Comparison of ENCODE assay signal across 34 mouse cellular contexts in genomic region chr3:139154294-139154693, GRCm38 (mm10). TPM values are rescaled to one million over a fixed set of nuclear protein-coding genes. Genes with fewer than 3 reads are reported as not detected.
"Had no signal": no experiment of that assay in that cellular context is flagged by ENCODE, and none has a peak within 500 bp of the region (broad histone marks: within the 10 kb centered on the region; RNA-seq: fewer than 3 reads in every experiment).

No protein-coding gene starts in this region.

- H3K4me3 ChIP-seq: gastrocnemius, adult 2 months; heart, embryonic 10.5 days; heart, embryonic 12.5 days; hindbrain, embryonic 10.5 days; hindbrain, embryonic 12.5 days; intestine, embryonic 15.5 days; layer of hippocampus, adult 2 months; left cerebral cortex, adult 2 months; limb, embryonic 10.5 days; limb, embryonic 12.5 days; liver, embryonic 12.5 days had no signal

- H3K4me2 ChIP-seq: heart, embryonic 12.5 days; hindbrain, embryonic 12.5 days; hindbrain, embryonic 14.5 days; intestine, embryonic 15.5 days; limb, embryonic 12.5 days; liver, embryonic 12.5 days had no signal

- ATAC-seq: hindbrain, embryonic 16.5 days; inflammation-experienced regulatory T-cells, adult 6 months; intestine, embryonic 15.5 days; intestine, postnatal 0 days; liver, embryonic 12.5 days had no signal

- H3K36me3 ChIP-seq: heart, embryonic 10.5 days; heart, embryonic 12.5 days; hindbrain, embryonic 10.5 days; hindbrain, embryonic 12.5 days; intestine, embryonic 15.5 days; limb, embryonic 10.5 days; limb, embryonic 12.5 days; liver, embryonic 12.5 days had no signal

- H3K27me3 ChIP-seq: heart, embryonic 12.5 days; hindbrain, embryonic 12.5 days; intestine, embryonic 15.5 days; limb, embryonic 12.5 days; liver, embryonic 12.5 days had no signal

- DNase-seq: gastrocnemius, adult 2 months; gastrocnemius, postnatal 10 days; gastrocnemius, postnatal 25 days; heart, adult 18-20 months; heart, postnatal 10 days; heart, postnatal 4 days; kidney, adult 18-20 months; kidney, adult 8-10 months; kidney, postnatal 10 days; kidney, postnatal 25 days; kidney, postnatal 4 days; liver had no signal

- H3K27ac ChIP-seq: gastrocnemius, adult 2 months; heart, embryonic 10.5 days; hindbrain, embryonic 10.5 days; hindbrain, embryonic 12.5 days; hindbrain, embryonic 14.5 days; intestine, embryonic 15.5 days; layer of hippocampus, adult 2 months; left cerebral cortex, adult 2 months; limb, embryonic 10.5 days; limb, embryonic 12.5 days; liver, embryonic 12.5 days; liver, embryonic 14.5 days had no signal

- H3K4me1 ChIP-seq: heart, embryonic 10.5 days; hindbrain, embryonic 10.5 days; hindbrain, embryonic 12.5 days; intestine, embryonic 15.5 days; limb, embryonic 10.5 days; limb, embryonic 12.5 days; liver, embryonic 12.5 days had no signal

- H3K9me3 ChIP-seq: heart, embryonic 10.5 days; heart, embryonic 12.5 days; hindbrain, embryonic 10.5 days; hindbrain, embryonic 12.5 days; intestine, embryonic 15.5 days; limb, embryonic 10.5 days; limb, embryonic 12.5 days; liver, embryonic 12.5 days had no signal

- H3K9ac ChIP-seq: heart, embryonic 12.5 days; hindbrain, embryonic 12.5 days; hindbrain, embryonic 14.5 days; intestine, embryonic 15.5 days; limb, embryonic 12.5 days; liver, embryonic 12.5 days; liver, embryonic 14.5 days had no signal

RNA-seq across cellular contexts. Expression of gene Stpg2, which starts 51.2 kb away (rescaled TPM):
- total RNA-seq: gastrocnemius, adult 2 months; gastrocnemius, postnatal 10 days; gastrocnemius, postnatal 25 days; gastrocnemius, postnatal 4 days; granulocyte monocyte progenitor cell, adult 5-6 weeks; heart, adult 18-20 months; heart, adult 8-10 months; heart, postnatal 10 days; heart, postnatal 25 days; heart, postnatal 4 days; layer of hippocampus, adult 2 months had no signal
- polyA plus RNA-seq: heart, embryonic 12.5 days; heart, embryonic 14.5 days; hindbrain, embryonic 10.5 days; hindbrain, embryonic 12.5 days; hindbrain, embryonic 14.5 days; hindbrain, embryonic 16.5 days; inflammation-experienced regulatory T-cells, adult 6 months; intestine, embryonic 15.5 days; intestine, postnatal 0 days; kidney, embryonic 16.5 days; limb, embryonic 14.5 days; liver, embryonic 12.5 days; liver, embryonic 14.5 days had no signal
